Mouse (Mus musculus): Measurements from ENCODE around the gene Tpst2.

The Tpst2 gene

GRCm38 (mm10) chr5:112256457-112256856 is 20.0 kb upstream of the Tpst2 start:
- no peak for DNase-seq

DNA sequence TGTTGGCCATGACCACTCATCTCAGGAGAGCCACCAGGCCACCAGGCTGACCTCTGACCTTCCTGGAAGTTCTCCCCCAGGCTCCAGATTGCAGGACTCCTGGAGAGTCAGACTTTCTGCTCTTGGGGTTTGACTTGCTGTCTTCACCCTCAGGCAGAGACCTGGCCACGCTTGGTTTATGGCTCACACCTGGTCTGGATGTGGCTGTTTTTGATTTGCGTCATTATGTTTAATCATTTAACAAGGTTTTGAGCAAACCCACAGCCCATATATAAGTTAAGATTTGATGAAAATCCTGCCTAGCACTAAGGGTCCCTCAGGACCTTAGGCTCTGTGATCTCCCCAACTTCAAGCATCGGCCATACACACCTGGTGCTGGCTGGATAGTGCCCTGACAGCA is 18.6 kb upstream of the Tpst2 start:
- DNase-seq, result no peak

- DNase-seq, result no peak
Measured at GRCm38 (mm10) chr5:112259862-112260650, 16.4 kb upstream of the Tpst2 start.

DNA sequence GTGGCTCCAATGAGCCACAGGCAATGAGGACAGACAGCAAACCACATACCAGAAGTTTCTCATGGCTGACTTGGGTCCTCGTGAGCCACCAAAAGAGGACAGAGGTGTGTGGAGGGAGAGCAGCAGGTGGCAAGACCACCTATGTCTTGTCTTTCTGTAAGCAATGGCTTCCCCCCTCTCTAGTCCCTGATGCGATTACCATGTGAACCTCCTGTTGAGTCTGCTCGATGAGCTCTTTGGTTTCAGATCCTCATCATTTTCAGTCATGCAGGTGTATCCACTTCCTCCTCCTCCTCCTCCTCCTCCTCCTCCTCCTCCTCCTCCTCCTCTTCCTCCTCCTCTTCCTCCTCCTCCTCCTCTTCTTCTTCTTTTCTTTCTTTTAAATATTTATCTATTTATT is 15.7 kb upstream of the Tpst2 start:
- no peak for DNase-seq

DNA sequence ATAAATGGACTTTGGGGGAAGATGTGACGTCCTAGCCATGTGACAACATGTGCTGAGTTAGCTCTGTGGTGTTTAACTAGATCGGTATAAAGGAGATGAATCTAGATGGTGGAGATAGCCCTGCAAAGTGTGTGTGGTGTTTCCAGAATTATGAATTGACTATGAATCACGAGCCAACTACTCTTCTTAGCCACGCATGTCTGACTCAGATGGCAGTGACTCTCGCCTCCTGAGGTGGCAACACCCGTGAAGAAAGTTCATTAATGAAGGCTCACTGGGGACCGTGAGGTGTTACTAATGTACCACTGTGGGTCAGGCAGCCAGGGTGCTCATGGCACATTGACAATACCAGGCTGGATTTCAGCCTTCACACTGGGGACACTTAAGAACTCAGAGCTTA is 12.4 kb upstream of the Tpst2 start:
- no peak for DNase-seq

- no peak for DNase-seq
Measured at GRCm38 (mm10) chr5:112265110-112265509, 11.4 kb upstream of the Tpst2 start.

DNA sequence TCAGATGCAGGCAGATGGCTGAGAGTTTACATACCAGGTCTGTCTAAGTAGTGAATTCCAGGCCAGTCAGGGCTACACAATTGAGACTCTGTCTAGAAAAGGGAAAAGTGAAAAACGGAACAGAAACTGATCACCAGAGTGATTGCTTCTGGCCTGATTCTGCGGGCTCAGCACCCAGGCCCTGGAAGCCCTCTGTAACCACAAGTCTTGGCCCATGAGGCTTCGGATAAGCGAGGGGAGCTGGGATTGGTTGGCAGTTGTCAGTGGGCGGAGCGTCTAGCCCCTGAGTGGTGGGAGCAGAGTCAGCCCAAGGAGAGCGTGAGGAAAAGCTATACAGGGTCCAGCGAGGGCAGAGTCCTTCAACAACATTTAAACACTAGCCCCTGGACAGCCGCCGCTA is 11.0 kb upstream of the Tpst2 start:
- DNase-seq, result no peak

GRCm38 (mm10) chr5:112266011-112266777 is 10.3 kb upstream of the Tpst2 start:
- DNase-seq, result no peak

GRCm38 (mm10) chr5:112270764-112271541 is 5.5 kb upstream of the Tpst2 start:
- no peak for DNase-seq

- DNase-seq, result no peak
Measured at GRCm38 (mm10) chr5:112272934-112273333, 3.6 kb upstream of the Tpst2 start.

DNA sequence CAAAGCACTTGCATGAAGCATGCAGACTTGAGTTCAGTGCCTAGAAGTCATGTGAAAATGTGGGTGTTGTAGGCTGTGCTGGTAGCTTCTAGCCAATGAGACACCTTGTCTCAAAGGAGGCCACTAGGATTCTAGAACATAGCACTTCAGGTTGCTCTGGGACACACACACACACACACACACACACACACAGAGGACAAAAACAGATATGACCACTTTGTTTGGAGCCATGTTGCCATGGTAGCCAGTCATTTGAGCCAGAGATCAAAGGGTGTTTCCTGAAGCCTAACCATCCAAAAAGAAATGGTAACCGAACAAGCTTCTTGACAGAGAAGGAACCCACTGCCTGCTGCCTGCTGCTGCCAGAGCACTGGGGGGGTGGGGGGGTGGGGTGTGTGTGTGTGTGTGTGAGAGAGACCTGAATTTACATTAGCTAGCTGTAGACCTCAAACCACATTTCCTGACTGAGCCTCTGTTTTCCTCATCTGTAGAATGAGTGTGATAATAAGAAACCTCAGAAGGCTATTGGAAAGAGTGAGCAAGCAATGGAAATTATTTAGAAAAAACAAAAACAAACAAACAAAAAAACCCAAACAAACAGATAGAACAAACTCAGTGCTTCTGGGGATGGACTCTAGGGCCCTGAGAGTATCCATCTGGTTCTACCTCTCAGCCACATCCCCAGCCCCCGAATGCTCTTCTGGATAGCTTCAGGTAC is 2.6 kb upstream of the Tpst2 start:
- DNase-seq, result no peak

- no peak for DNase-seq
Measured at GRCm38 (mm10) chr5:112275021-112275804, 1.3 kb upstream of the Tpst2 start.

DNA sequence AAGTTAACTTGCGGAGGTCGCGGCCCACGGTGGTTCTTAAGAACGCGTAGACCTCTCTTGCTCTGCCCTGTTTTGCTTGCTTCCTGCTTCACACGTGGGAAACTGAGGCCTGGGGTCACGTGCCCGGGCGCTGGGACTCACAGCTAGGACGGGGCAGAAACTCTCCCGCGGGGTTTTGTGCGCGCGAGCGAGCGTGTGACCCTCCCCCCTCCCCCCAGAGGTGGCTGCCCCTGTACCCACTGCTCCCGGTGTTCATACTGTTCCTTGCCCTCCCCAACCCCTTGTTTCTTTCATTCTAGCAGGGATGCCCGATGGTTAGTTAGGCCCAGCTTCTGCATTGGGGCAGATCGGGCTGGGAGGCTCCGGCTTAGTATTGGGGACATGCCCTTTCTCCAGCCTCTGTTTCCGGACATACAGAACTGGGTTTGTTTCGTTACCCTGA is 437 bp downstream of the Tpst2 start:
- no peak for DNase-seq

- DNase-seq, result no peak
Measured at GRCm38 (mm10) chr5:112277906-112278470, 1.5 kb downstream of the Tpst2 start.

- no peak for DNase-seq
Measured at GRCm38 (mm10) chr5:112279181-112280021, 2.9 kb downstream of the Tpst2 start.

GRCm38 (mm10) chr5:112280151-112280550 is 3.7 kb downstream of the Tpst2 start:
- no peak for DNase-seq

GRCm38 (mm10) chr5:112280863-112281660 is 4.6 kb downstream of the Tpst2 start:
- no peak for DNase-seq

DNA sequence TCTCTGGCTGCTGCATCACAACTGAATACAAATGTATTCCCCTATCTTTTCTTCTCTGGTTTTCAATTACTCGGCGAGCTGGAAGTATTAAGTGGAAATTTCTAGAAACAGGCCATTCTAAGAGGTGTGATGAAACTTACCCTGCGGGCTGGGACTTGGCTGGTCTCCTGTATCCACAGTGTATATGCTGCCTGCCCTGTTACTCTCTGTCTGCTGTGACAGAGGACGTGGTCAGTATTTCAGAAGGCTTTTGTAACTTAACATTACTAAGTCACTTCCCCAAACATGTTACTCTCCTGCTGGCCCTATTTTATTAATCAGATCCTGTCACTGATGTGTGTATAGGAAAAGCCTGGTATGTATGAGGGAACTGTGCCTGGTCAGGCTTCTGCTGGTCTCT is 5.2 kb downstream of the Tpst2 start:
- DNase-seq, result no peak

DNA sequence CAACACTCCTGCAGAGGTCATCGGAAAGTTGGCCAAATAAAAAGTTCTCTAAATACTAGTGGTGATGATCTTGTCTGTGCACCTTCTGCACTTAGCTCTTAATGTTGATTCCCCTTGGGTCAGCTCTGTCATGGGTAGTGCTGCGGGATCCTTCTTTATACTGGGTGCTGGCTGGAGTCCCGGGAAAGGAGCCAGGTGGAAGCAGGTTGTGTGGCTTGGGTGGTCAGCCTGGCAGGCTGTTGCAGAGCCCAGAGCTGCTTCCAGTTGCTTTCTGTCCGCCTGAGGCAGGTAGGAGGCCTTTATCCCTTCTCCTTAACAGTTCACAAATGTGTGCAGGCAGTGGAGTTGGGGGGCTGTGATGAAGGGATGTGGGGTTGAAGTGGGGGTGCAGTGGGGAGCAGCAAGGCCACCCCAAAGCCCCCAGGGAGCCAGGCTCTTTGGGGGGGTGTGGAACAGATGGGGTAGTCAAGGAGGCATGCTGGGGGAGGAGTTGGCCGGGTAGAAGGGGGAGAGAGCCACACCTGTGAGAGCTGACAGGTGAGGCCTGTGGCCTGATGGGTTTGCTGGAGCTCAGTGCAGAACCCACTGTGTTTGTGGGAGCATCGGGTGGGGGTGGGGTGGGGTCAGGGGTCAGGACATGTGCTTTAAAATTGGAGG is 5.8 kb downstream of the Tpst2 start:
- no peak for DNase-seq
